Mouse (Mus musculus) effector memory CD4-positive, alpha-beta T cell, adult 7 months (primary cell): ENCODE measurements around the gene Serpinb6e. TPM values are rescaled to one million over a fixed set of nuclear protein-coding genes. Genes with fewer than 3 reads are reported as not detected.

Experiments
- polyA plus RNA-seq: library from polyadenylated mRNA; unstranded; fragments of 100-300 nt; shearing (Covaris generic); gene quantifications from one replicate; pipeline ENCODE4 v1.2.1, GENCODE M21; 2017

Serpinb6e gene
- not detected for polyA plus RNA-seq

DNA sequence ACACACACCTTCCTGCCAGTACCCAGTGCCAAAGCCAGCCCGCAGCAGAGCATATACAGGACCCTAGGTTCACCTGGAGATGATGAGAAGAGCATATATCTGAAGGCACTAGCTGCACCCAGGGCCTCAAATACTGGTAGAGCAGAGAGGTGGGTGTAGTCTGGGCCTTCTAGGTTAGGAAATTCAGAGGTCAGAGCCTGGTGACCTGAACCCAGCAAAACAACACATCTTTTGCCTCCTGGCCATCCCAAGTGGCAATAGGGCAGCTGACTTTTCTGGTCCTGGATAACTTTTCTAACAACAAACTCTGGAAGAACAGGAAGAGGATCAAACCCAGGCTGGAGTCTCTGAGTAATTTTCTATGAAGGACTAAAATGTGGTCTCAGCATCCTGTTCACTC is at the start of gene Serpinb6e:
Gene Serpinb6e, minus strand, starts transcription at position 101 of the 400 bp plus-strand sequence.

Other genes with a start within 250 kb of the Serpinb6e start
- gene Serpinb6d, start 182.0 kb downstream of the Serpinb6e start, polyA plus RNA-seq = 0.40 TPM
- not detected for gene Serpinb6c, start 62.3 kb upstream of the Serpinb6e start, polyA plus RNA-seq
- 15.3 TPM for gene Nqo2, start 121.3 kb upstream of the Serpinb6e start, polyA plus RNA-seq
- gene Ripk1, start 159.0 kb upstream of the Serpinb6e start, polyA plus RNA-seq = 79.3 TPM
- gene Serpinb6a, start 159.4 kb upstream of the Serpinb6e start, polyA plus RNA-seq = 28.8 TPM
- gene Bphl, start 194.2 kb upstream of the Serpinb6e start, polyA plus RNA-seq = 12.4 TPM
- 28.9 TPM for gene Tubb2a, start 234.6 kb upstream of the Serpinb6e start, polyA plus RNA-seq